Comparison of ENCODE assay signal across 8 mouse cellular contexts in the genomic region with DNA sequence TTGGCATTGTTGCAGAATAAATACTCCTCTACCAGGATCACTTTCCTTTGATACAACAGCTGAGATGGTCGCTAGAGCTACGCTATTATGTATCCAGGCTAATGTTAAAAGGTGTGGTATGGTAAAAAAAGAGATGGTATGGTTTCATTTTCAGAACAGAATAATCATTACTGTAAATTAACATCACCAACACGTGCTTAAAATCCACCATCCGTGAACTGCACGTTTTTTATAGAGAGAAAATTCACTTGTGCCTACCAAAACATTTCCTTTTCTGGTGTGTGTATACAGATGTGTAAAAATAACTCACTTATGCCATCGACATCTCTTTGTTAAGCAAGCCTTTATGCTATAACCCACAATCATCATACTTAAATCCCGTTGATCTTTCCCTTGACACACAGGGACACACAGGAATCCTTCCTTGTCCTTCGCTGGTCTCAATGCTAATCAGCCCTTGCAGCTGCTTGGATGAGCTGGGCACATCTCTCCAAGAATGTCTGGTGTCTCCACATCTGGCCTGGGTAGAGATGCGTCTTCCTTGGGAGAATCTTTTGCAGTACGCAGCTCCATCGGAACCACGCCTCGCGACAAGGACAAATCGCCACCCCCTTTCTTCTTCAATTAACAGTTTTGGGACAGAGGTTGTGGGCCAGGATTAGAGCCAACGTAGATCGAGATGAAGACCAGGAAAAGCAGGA.
A peak's percentile ranks its signal among the peaks of the same experiment; 100 is the strongest.
DNase-seq lines count a peak whose midpoint lies in the region; ATAC-seq and TF ChIP-seq lines count a peak whose summit lies in the region.

No protein-coding gene starts in this region.

- H3K9ac ChIP-seq in lung, postnatal 0 days (replicated peaks; ENCODE audit: low read depth), result no peak overlapping the region
- no peak overlapping the region for H3K9ac ChIP-seq in limb, embryonic 11.5 days (ENCODE audit: low read length)

- WGBS in lung, postnatal 0 days, result 17% methylated on average over 17 of the region's 17 CpGs
- 12% methylated on average over 17 of the region's 17 CpGs for WGBS in limb, embryonic 11.5 days

- TF ChIP-seq EP300 in lung, postnatal 0 days (IDR thresholded peaks at IDR 0.05), result no peak

- peak; percentile 12; the same call in 1 of the 2 replicates for ATAC-seq in cerebellum, adult (ENCODE audit: insufficient number of reproducible peaks, low FRiP score, low TSS enrichment)
- no peak for ATAC-seq in lung, postnatal 0 days
- no peak for ATAC-seq in limb, embryonic 11.5 days (ENCODE audit: insufficient number of reproducible peaks, low FRiP score, low TSS enrichment, low read depth)
- ATAC-seq in granulocyte monocyte progenitor cell, adult 5-6 weeks (replicated peaks; ENCODE audit: poor library complexity, severe bottlenecking), result no peak

- no peaks in the 10 kb centered on the region for H3K9me3 ChIP-seq in lung, postnatal 0 days (ENCODE audit: low read length)
- no peaks in the 10 kb centered on the region for H3K9me3 ChIP-seq in limb, embryonic 11.5 days (ENCODE audit: control insufficient read depth, low read length)

- H3K36me3 ChIP-seq in lung, postnatal 0 days (ENCODE audit: insufficient read depth, low read length), result no peaks in the 10 kb centered on the region
- no peaks in the 10 kb centered on the region for H3K36me3 ChIP-seq in limb, embryonic 11.5 days (ENCODE audit: control insufficient read depth, insufficient read depth, low read length)
- H3K36me3 ChIP-seq in splenic B cell, adult 2 months (ENCODE audit: control insufficient read depth, insufficient read depth, low read length, poor library complexity, severe bottlenecking), result no peaks in the 10 kb centered on the region

- peaks cover 12% of the 10 kb centered on the region; the same call in 1 of the 2 replicates for H3K4me1 ChIP-seq in lung, postnatal 0 days (ENCODE audit: insufficient read depth, low read depth, low read length)
- H3K4me1 ChIP-seq in limb, embryonic 11.5 days (ENCODE audit: control insufficient read depth, insufficient read depth, low read length), result peaks cover 22% of the 10 kb centered on the region

- no peak for DNase-seq in cerebellum, adult 8-10 months
- DNase-seq in lung, postnatal 0 days (ENCODE audit: low spot score), result no peak
- DNase-seq in lung, postnatal 36 days, result no peak
- no peak for DNase-seq in limb, embryonic 11.5 days (ENCODE audit: low spot score)
- DNase-seq in splenic B cell, adult 2 months (ENCODE audit: low read depth, low spot score), result peak; percentile 62
- DNase-seq in thymus, postnatal 4 days, result no peak

- TF ChIP-seq CTCF in lung, postnatal 0 days (IDR thresholded peaks at IDR 0.05), result no peak

- H3K27ac ChIP-seq in lung, postnatal 0 days (ENCODE audit: low read length), result no peak overlapping the region
- no peak overlapping the region for H3K27ac ChIP-seq in limb, embryonic 11.5 days (replicated peaks; ENCODE audit: low read depth, low read length)

- peak overlapping the region; percentile 36; the same call in 1 of the 2 replicates for H3K4me3 ChIP-seq in lung, postnatal 0 days (ENCODE audit: low read depth, low read length)
- H3K4me3 ChIP-seq in limb, embryonic 11.5 days (ENCODE audit: low read depth, low read length), result peak overlapping the region; percentile 31

- H3K27me3 ChIP-seq in lung, postnatal 0 days (replicated peaks; ENCODE audit: insufficient read depth, low read length), result peaks cover 26% of the 10 kb centered on the region
- H3K27me3 ChIP-seq in limb, embryonic 11.5 days (ENCODE audit: control insufficient read depth, insufficient read depth, low read length), result peaks cover 45% of the 10 kb centered on the region
- 0 out of 2 replicates have a peak, but pooled peaks cover 2% of the 10 kb centered on the region for H3K27me3 ChIP-seq in splenic B cell, adult 2 months (ENCODE audit: control insufficient read depth, insufficient read depth, low read length, poor library complexity, severe bottlenecking)

- peak overlapping the region; percentile 56 for H3K4me2 ChIP-seq in lung, postnatal 0 days (replicated peaks; ENCODE audit: low read depth, low read length)
- peak overlapping the region; percentile 60 for H3K4me2 ChIP-seq in limb, embryonic 11.5 days (ENCODE audit: low read depth, severe bottlenecking)
